Mouse (Mus musculus) midbrain, postnatal 0 days (tissue): ENCODE measurements around the gene Zfp385b. TPM values are rescaled to one million over a fixed set of nuclear protein-coding genes. Genes with fewer than 3 reads are reported as not detected.

ENCODE experiments used
- ATAC-seq: fragments of 200-750 bp; cut with Nextera tagmentation; 2 replicates; pipeline ENCODE4 v1.8.0; 2017; ENCODE audit warnings: moderate number of reproducible peaks, mild to moderate bottlenecking, moderate TSS enrichment, moderate library complexity; ENCODE audit not compliant: low FRiP score
- DNase-seq: peaks from one replicate; pipeline ENCODE4 v3.0.0-alpha.2; 2015; ENCODE audit warnings: low spot score
- H3K27ac ChIP-seq: fragments of 300-500 bp; sonication (generic); 2 replicates; pipeline ENCODE4 v1.5.1; 2014; ENCODE audit warnings: low read depth, mild to moderate bottlenecking, low read length, mixed read lengths
- H3K27me3 ChIP-seq: fragments of 300-500 bp; sonication (generic); 2 replicates; pipeline ENCODE4 v1.6.1; 2014; ENCODE audit warnings: low read length, control low read depth, mixed read lengths; ENCODE audit not compliant: insufficient read depth
- H3K36me3 ChIP-seq: fragments of 300-500 bp; sonication (generic); 2 replicates; pipeline ENCODE4 v1.6.1; 2014; ENCODE audit warnings: low read length, control low read depth, mixed read lengths; ENCODE audit not compliant: insufficient read depth
- H3K4me1 ChIP-seq: fragments of 300-500 bp; sonication (generic); 2 replicates; pipeline ENCODE4 v1.6.1; 2014; ENCODE audit warnings: mild to moderate bottlenecking, control low read depth, antibody characterized with exemption, low read length, mixed read lengths; ENCODE audit not compliant: insufficient read depth
- H3K4me2 ChIP-seq: fragments of 300-500 bp; sonication (generic); 2 replicates; pipeline ENCODE4 v1.6.1; 2014; ENCODE audit warnings: low read depth, mild to moderate bottlenecking, low read length, mixed read lengths; ENCODE audit not compliant: poor library complexity, severe bottlenecking
- H3K4me3 ChIP-seq: fragments of 300-500 bp; sonication (generic); 2 replicates; pipeline ENCODE4 v1.5.1; 2014; ENCODE audit warnings: low read depth, mild to moderate bottlenecking, low read length, moderate library complexity
- H3K9ac ChIP-seq: fragments of 300-500 bp; sonication (generic); replicated peaks from 2 replicates; pipeline ENCODE4 v1.6.1; 2014; ENCODE audit warnings: mild to moderate bottlenecking, low read length, moderate library complexity, mixed read lengths; ENCODE audit not compliant: poor library complexity, severe bottlenecking
- H3K9me3 ChIP-seq: fragments of 300-500 bp; sonication (generic); 2 replicates; pipeline ENCODE4 v1.6.1; 2016; ENCODE audit warnings: low read length, control low read depth
- CTCF ChIP-seq: IDR thresholded peaks from 2 replicates; pipeline ENCODE4 v1.5.1; 2016; ENCODE audit warnings: antibody characterized with exemption, mild to moderate bottlenecking
- WGBS: fragments of 180-500 bp; shearing (Covaris S2); extraction: QIAGEN DNeasy Blood & Tissue Kit; methylation state at CpG from one replicate; pipeline ENCODE4 v1.1.7; 2014; 5-methylcytosine and 5-hydroxymethylcytosine counted together
- polyA plus RNA-seq: library from polyadenylated mRNA; unstranded; fragments of >200 nt; fragmentation: Nextera tagmentation; extraction: Ambion mirVana; gene quantifications from 2 replicates; pipeline ENCODE4 v1.2.1, GENCODE M21; 2015
- total RNA-seq: library from RNA; depleted of rRNA; stranded (reverse); fragments of >200 nt; gene quantifications from 2 replicates; pipeline ENCODE4 v1.2.3, GENCODE M21; 2014

Gene Zfp385b
- total and polyA plus RNA-seq, 2 experiments from 2014 or later, result 11.8 to 16.6 TPM

GRCm38 (mm10) chr2:77742359-77742758 lies 77.1 kb downstream of the Zfp385b start:
- DNase-seq (peak; percentile 6), ATAC-seq (no peak)
- H3K27ac ChIP-seq, result no peak overlapping the region
- H3K4me1 ChIP-seq, result no peaks in the 10 kb centered on the region
- no peaks in the 10 kb centered on the region for H3K27me3 ChIP-seq
- 48% methylated on average over 4 of the region's 4 CpGs for WGBS
- no peaks in the 10 kb centered on the region for H3K9me3 ChIP-seq
- H3K36me3 ChIP-seq, result no peaks in the 10 kb centered on the region
- no peak overlapping the region for H3K4me2 ChIP-seq
- H3K4me3 ChIP-seq, result no peak overlapping the region
- TF ChIP-seq CTCF, result no peak
- no peak overlapping the region for H3K9ac ChIP-seq

DNA sequence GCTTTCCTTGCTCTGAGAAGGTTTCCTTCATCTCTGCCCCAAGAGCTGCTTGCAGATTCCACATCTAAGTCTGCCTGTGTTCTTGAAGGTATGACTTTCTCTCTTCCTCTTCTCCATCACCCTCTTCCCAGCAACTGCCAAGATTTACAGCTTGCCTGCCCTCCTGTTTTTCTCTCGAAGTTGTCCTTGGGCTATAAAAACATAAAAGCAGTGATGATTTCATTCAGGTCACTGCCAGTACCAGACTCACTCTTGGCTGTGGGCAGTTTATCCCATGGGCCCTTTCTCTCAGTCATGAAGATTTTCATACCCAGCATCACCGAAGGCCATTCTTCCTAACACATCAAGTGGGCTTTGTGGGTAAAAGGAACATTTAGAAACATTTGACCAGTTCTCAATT lies 89.2 kb downstream of the Zfp385b start:
- no peaks in the 10 kb centered on the region for H3K27me3 ChIP-seq
- no peak for DNase-seq
- TF ChIP-seq CTCF, result no peak
- ATAC-seq, result no peak
- no peaks in the 10 kb centered on the region for H3K4me1 ChIP-seq
- no peaks in the 10 kb centered on the region for H3K36me3 ChIP-seq
- H3K9me3 ChIP-seq, result no peaks in the 10 kb centered on the region
- H3K4me2 ChIP-seq, result no peak overlapping the region
- 90% methylated on average over 2 of the region's 2 CpGs for WGBS
- H3K4me3 ChIP-seq, result no peak overlapping the region
- H3K27ac ChIP-seq, result no peak overlapping the region
- no peak overlapping the region for H3K9ac ChIP-seq

DNA sequence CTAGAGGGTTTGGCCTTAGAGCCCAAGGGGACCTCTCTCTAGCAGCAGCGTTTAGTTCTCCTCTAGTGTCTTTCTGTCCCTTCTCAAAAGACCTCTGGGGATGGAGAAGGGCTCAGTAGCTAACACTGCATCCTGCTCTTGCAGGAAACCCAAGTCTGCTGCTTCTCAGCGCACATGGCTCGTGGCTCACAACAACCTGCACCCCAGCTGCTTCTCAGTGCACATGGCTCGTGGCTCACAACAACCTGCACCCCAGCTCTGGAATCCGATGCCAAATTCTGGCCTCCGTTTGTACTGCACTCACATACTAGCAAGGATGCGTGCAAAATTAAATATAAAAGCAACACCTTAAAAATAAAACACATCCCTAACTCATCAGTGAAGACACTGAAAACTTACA lies 92.6 kb downstream of the Zfp385b start:
- H3K27me3 ChIP-seq, result no peaks in the 10 kb centered on the region
- DNase-seq (no peak), ATAC-seq (no peak)
- H3K9me3 ChIP-seq, result no peaks in the 10 kb centered on the region
- no peak for TF ChIP-seq CTCF
- H3K4me3 ChIP-seq, result no peak overlapping the region
- H3K36me3 ChIP-seq, result no peaks in the 10 kb centered on the region
- no peaks in the 10 kb centered on the region for H3K4me1 ChIP-seq
- no peak overlapping the region for H3K9ac ChIP-seq
- 88% methylated on average over 7 of the region's 7 CpGs for WGBS
- H3K4me2 ChIP-seq, result no peak overlapping the region
- H3K27ac ChIP-seq, result no peak overlapping the region

DNA sequence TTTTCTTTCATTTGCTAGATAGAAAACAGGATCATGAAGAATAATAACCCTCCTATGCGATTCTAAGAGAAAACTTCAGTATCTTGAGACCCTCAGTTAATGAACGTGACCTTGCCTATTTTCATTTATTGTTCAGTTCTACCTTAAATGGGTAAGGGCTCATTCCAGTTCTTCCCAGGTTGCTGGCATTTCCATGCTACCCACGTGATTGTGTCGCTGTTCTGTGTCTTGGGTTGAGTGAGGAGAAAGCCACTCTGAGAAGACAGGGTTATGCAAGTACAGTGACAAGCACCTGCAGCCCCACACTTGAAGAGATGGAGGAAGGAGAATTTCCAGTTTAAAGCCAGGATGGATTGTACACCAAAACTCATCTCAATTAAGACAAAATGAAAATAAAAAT lies 98.6 kb downstream of the Zfp385b start:
- Histone ChIP-seq H3K9me3 (no peaks in the 10 kb centered on the region), H3K27me3 (no peaks in the 10 kb centered on the region), H3K27ac (no peak overlapping the region), H3K9ac (no peak overlapping the region), H3K36me3 (no peaks in the 10 kb centered on the region), H3K4me1 (no peaks in the 10 kb centered on the region), H3K4me3 (no peak overlapping the region), H3K4me2 (no peak overlapping the region)
- no peak for ATAC-seq
- no peak for DNase-seq
- no peak for TF ChIP-seq CTCF
- WGBS, result 85% methylated on average over 4 of the region's 4 CpGs

- WGBS, result 86% methylated on average over 3 of the region's 3 CpGs
- Histone ChIP-seq H3K27ac (no peak overlapping the region), H3K36me3 (no peaks in the 10 kb centered on the region), H3K4me2 (no peak overlapping the region), H3K4me3 (no peak overlapping the region), H3K27me3 (no peaks in the 10 kb centered on the region), H3K9ac (no peak overlapping the region), H3K9me3 (no peaks in the 10 kb centered on the region), H3K4me1 (no peaks in the 10 kb centered on the region)
- DNase-seq (no peak), ATAC-seq (no peak)
- no peak for TF ChIP-seq CTCF
These were observed 103.1 kb downstream of the Zfp385b start for GRCm38 (mm10) chr2:77716367-77716766.

DNA sequence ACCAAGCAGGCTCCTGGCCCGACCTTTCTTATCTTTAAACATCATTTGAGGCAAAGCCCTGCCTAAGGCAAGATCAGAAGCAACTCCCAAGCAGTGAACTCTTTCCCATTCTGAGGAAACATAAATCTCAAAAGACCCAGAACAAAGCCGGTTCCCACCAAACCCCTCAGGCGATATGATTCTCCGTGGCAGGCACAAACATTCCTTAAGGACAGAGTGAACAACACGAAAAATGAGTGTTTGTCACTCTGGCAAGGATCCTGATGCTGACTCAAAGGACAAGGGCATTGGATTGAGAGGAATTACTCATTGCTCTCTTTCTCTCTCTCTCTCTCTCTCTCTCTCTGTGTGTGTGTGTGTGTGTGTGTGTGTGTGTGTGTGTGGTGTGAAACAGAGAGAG lies 105.6 kb downstream of the Zfp385b start:
- TF ChIP-seq CTCF, result no peak
- Histone ChIP-seq H3K27ac (no peak overlapping the region), H3K4me2 (no peak overlapping the region), H3K4me3 (no peak overlapping the region), H3K4me1 (no peaks in the 10 kb centered on the region), H3K9me3 (no peaks in the 10 kb centered on the region), H3K27me3 (no peaks in the 10 kb centered on the region), H3K9ac (no peak overlapping the region), H3K36me3 (no peaks in the 10 kb centered on the region)
- 54% methylated on average over 5 of the region's 5 CpGs for WGBS
- ATAC-seq (no peak), DNase-seq (no peak)
